Mouse (Mus musculus) right cerebral cortex, postnatal 36 days (tissue): Measurements from ENCODE around the gene Gkn1.

Experiments used
- DNase-seq, 2 experiments: peaks; one replicate each; pipeline ENCODE4 v3.0.0; 2022; ENCODE audit warnings: low spot score in 2 of 2, mixed read lengths in 1 of 2

Gkn1 gene

GRCm38 (mm10) chr6:87326932-87327331, 23.8 kb downstream of the Gkn1 start:
- no peak for DNase-seq

DNA sequence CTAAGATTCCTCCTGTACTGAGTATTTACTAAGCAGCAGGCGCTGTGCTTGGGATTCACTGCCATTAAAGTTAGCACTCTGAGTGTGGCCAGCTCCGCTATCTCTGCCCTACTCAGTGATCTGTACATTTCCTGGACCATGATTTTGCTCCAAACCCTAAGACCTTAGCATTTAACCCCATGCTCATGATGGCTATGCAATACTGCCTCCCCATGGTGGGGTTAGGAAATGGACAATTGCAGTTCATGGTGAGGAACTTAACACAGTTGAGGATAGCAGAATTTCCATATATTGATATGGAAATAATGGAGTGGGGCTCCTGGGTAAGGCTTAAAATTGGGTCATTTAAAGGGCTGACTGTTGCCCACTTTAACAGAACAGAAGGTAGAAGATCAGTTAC, 27.4 kb downstream of the Gkn1 start:
- DNase-seq = no peak

DNA sequence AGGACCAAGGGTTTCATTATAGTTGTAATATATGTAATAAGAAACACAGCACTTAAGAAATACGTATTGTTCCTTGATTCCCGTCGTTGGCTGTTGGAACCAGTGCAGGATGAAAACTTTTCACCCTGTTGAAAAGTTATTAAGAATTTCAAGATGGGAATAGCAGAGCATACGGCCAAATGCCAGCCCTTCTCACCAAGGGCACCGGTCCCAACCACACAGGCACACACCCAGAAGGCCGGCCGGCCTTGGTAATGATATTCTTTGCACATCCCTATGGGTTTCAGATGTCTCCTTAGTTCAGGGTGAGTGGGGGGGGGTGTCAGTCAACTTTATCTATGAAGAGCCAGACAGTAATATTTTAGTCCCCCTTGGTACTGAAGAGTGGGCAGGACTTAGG, 32.1 kb downstream of the Gkn1 start:
- no peak for DNase-seq

GRCm38 (mm10) chr6:87316966-87317365, 33.8 kb downstream of the Gkn1 start:
- DNase-seq = no peak

DNA sequence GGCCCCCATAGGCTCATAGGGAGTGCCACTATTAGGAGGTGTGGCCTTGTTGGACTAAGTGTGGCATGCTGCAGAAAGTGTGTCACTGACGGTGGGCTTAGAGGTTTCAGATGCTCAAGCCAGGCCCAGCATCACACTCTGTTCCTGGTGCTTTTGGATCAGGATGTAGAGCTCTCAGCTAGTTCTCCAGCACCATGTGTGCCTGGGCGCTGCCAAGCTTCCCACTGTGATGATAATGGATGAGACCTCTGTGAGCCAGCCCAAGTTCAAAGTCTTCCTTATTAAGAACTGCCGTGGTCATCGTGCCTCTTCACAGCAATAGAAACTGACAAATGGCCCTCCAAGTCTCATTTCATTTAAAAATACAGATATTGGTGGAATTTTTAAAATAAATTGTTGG, 38.0 kb downstream of the Gkn1 start:
- no peak for DNase-seq

- DNase-seq = no peak
These were observed 46.3 kb downstream of the Gkn1 start for GRCm38 (mm10) chr6:87304486-87304885.

DNA sequence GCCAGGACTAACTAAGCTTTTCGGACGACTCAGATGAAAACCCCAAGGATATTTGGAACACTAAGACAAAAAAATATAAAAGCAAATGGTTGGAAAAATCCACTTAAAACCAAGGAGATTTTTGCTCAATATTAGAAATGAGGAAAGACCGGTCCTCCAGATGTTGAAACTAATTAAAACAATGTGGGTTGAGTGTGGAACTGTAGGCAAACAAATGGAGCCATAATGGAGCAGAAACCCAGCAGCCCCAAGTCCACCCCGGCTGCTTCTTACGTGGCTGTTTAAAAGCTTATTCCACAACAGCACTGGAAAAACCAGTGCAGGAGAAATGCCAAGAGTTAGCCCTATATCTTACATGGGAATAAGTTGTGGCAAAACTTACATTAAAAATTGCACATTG, 48.0 kb downstream of the Gkn1 start:
- DNase-seq = no peak

GRCm38 (mm10) chr6:87301991-87302390, 48.8 kb downstream of the Gkn1 start:
- no peak for DNase-seq
